Mouse (Mus musculus) liver, embryonic 14.5 days (tissue): ENCODE results near the gene Lrrc8d. TPM values are rescaled to one million over a fixed set of nuclear protein-coding genes. Genes with fewer than 3 reads are reported as not detected.

Source experiments
- ATAC-seq: fragments of 200-750 bp; cut with Nextera tagmentation; 2 replicates; pipeline ENCODE4 v1.8.0; 2017; ENCODE audit warnings: moderate number of reproducible peaks, mild to moderate bottlenecking, moderate library complexity; ENCODE audit not compliant: insufficient read depth
- DNase-seq, 3 experiments: peaks; one replicate each; pipeline ENCODE4 v3.0.0-alpha.2; 2012 to 2013; ENCODE audit warnings: low read depth in 3 of 3, low spot score in 3 of 3
- H3K27ac ChIP-seq: fragments of 300-500 bp; sonication (generic); 2 replicates; pipeline ENCODE4 v1.5.1; 2014; ENCODE audit warnings: moderate library complexity, mild to moderate bottlenecking, control low read depth, inconsistent platforms
- H3K27me3 ChIP-seq: fragments of 300-500 bp; sonication (generic); 2 replicates; pipeline ENCODE4 v1.6.1; 2014; ENCODE audit warnings: mild to moderate bottlenecking, low read length, moderate library complexity; ENCODE audit not compliant: control insufficient read depth, insufficient read depth
- H3K36me3 ChIP-seq: fragments of 300-500 bp; sonication (generic); replicated peaks from 2 replicates; pipeline ENCODE4 v1.6.1; 2014; ENCODE audit warnings: low read depth; ENCODE audit not compliant: control insufficient read depth, insufficient read depth
- H3K4me1 ChIP-seq, 2 experiments: fragments of 200-500 bp in 1 of 2; fragments of 300-500 bp in 1 of 2; sonication (generic) in 1 of 2; replicated peaks; 2 replicates each; pipeline ENCODE4 v1.6.1; 2012 to 2014; ENCODE audit warnings: antibody characterized with exemption in 1 of 2, inconsistent platforms in 1 of 2, low read length in 1 of 2; ENCODE audit not compliant: control insufficient read depth in 2 of 2, insufficient read depth in 2 of 2
- H3K4me2 ChIP-seq: fragments of 300-500 bp; sonication (generic); 2 replicates; pipeline ENCODE4 v1.6.1; 2014; ENCODE audit warnings: low read depth, mild to moderate bottlenecking, control low read depth, moderate library complexity
- H3K4me3 ChIP-seq, 2 experiments: fragments of 200-500 bp in 1 of 2; fragments of 300-500 bp in 1 of 2; sonication (generic) in 1 of 2; 2 replicates each; pipeline ENCODE4 v1.5.1; 2012 to 2014; ENCODE audit warnings: low read depth in 2 of 2, low read length in 2 of 2, mild to moderate bottlenecking in 2 of 2, control low read depth in 1 of 2, inconsistent platforms in 1 of 2, moderate library complexity in 1 of 2; ENCODE audit not compliant: insufficient read depth in 1 of 2
- H3K9ac ChIP-seq: fragments of 300-500 bp; sonication (generic); replicated peaks from 2 replicates; pipeline ENCODE4 v1.6.1; 2014; ENCODE audit warnings: mild to moderate bottlenecking, control low read depth, moderate library complexity
- H3K9me3 ChIP-seq: fragments of 300-500 bp; sonication (generic); 2 replicates; pipeline ENCODE4 v1.6.1; 2016; ENCODE audit warnings: low read length, mixed read lengths; ENCODE audit not compliant: control insufficient read depth
- CTCF ChIP-seq: IDR thresholded peaks from 2 replicates; pipeline ENCODE4 v1.5.1; 2016; ENCODE audit warnings: antibody characterized with exemption, low read depth, control low read depth
- EP300 ChIP-seq: IDR thresholded peaks from 2 replicates; pipeline ENCODE4 v1.6.1; 2016; ENCODE audit warnings: antibody characterized with exemption, low read depth
- WGBS: fragments of 180-500 bp; shearing (Covaris S2); extraction: QIAGEN DNeasy Blood & Tissue Kit; methylation state at CpG from one replicate; pipeline ENCODE4 v1.1.7; 2014; ENCODE audit not compliant: insufficient replicate concordance; 5-methylcytosine and 5-hydroxymethylcytosine counted together
- polyA plus RNA-seq, 2 experiments: library from polyadenylated mRNA; depleted of rRNA in 1 of 2; stranded (reverse) in 1 of 2; unstranded in 1 of 2; fragments of >200 nt; fragmentation: Nextera tagmentation in 1 of 2; extraction: Ambion mirVana in 1 of 2; gene quantifications; 2 replicates each; pipeline versions ENCODE4 v1.2.1 to v1.2.3; 2012 to 2014

The Lrrc8d gene
- polyA plus RNA-seq, 2 experiments: 3.3 to 7.8 TPM

- no peak for DNase-seq
- Histone ChIP-seq H3K27me3 (no peaks in the 10 kb centered on the region), H3K4me1 (peaks cover 0 to 8% of the 10 kb centered on the region in 2 experiments; a peak in 3 of 4 replicates), H3K9ac (no peak overlapping the region), H3K9me3 (no peaks in the 10 kb centered on the region), H3K27ac (no peak overlapping the region), H3K4me3 (no peak overlapping the region), H3K36me3 (no peaks in the 10 kb centered on the region), H3K4me2 (no peak overlapping the region)
- ATAC-seq: no peak
- no peak for TF ChIP-seq EP300
- no peak for TF ChIP-seq CTCF
- 88% methylated on average over 10 of the region's 10 CpGs for WGBS
These were observed 64.6 kb downstream of the Lrrc8d start for GRCm38 (mm10) chr5:105764369-105764768.

GRCm38 (mm10) chr5:105765386-105765785, 65.6 kb downstream of the Lrrc8d start:
- 67% methylated on average over 5 of the region's 5 CpGs for WGBS

GRCm38 (mm10) chr5:105776368-105776767, 76.6 kb downstream of the Lrrc8d start:
- Histone ChIP-seq H3K4me3 (no peak overlapping the region), H3K36me3 (no peaks in the 10 kb centered on the region), H3K9me3 (no peaks in the 10 kb centered on the region), H3K27me3 (no peaks in the 10 kb centered on the region), H3K27ac (no peak overlapping the region), H3K4me1 (peaks cover 0 to 4% of the 10 kb centered on the region in 2 experiments; a peak in 1 of 4 replicates), H3K9ac (no peak overlapping the region), H3K4me2 (no peak overlapping the region)
- no peak for DNase-seq
- WGBS: 75% methylated on average over 5 of the region's 5 CpGs
- ATAC-seq: no peak
- no peak for TF ChIP-seq EP300
- TF ChIP-seq CTCF: no peak

More at GRCm38 (mm10) chr5:105765386-105765785, 65.6 kb downstream of the Lrrc8d start:
- Histone ChIP-seq H3K4me3 (no peak overlapping the region), H3K4me2 (no peak overlapping the region), H3K4me1 (peaks cover 0 to 3% of the 10 kb centered on the region in 2 experiments; a peak in 3 of 4 replicates), H3K27me3 (no peaks in the 10 kb centered on the region), H3K9ac (no peak overlapping the region), H3K27ac (no peak overlapping the region), H3K9me3 (no peaks in the 10 kb centered on the region), H3K36me3 (no peaks in the 10 kb centered on the region)
- TF ChIP-seq EP300: no peak
- TF ChIP-seq CTCF: no peak
- ATAC-seq (no peak), DNase-seq (no peak)

- ATAC-seq (peak; percentile 44; the same call in 1 of the 2 replicates), DNase-seq (no peak)
- Histone ChIP-seq H3K9ac (no peak overlapping the region), H3K4me3 (peak overlapping the region; percentile 10 to 32; a peak in 2 of 4 replicates), H3K4me1 (peaks cover 0 to 4% of the 10 kb centered on the region in 2 experiments; a peak in 1 of 4 replicates), H3K27me3 (no peaks in the 10 kb centered on the region), H3K9me3 (no peaks in the 10 kb centered on the region), H3K4me2 (peak overlapping the region; percentile 26), H3K36me3 (no peaks in the 10 kb centered on the region), H3K27ac (peak overlapping the region; percentile 31; the same call in 1 of the 2 replicates)
- TF ChIP-seq CTCF (no peak), EP300 (no peak)
- WGBS: 64% methylated on average over 12 of the region's 12 CpGs
These were observed 77.3 kb downstream of the Lrrc8d start for GRCm38 (mm10) chr5:105776978-105777593.

GRCm38 (mm10) chr5:105777645-105778044, 77.9 kb downstream of the Lrrc8d start:
- H3K36me3 ChIP-seq: no peaks in the 10 kb centered on the region
- 60% methylated on average over 8 of the region's 8 CpGs for WGBS
- H3K9me3 ChIP-seq: no peaks in the 10 kb centered on the region
- peak overlapping the region; percentile 31; the same call in 1 of the 2 replicates for H3K27ac ChIP-seq
- peak overlapping the region in 1 of 2 experiments; percentile 21; a peak in 2 of 4 replicates for H3K4me3 ChIP-seq
- no peaks in the 10 kb centered on the region for H3K27me3 ChIP-seq
- H3K4me2 ChIP-seq: peak overlapping the region; percentile 26
- ATAC-seq (peak; percentile 40), DNase-seq (no peak)
- TF ChIP-seq EP300 (no peak), CTCF (no peak)
- peaks cover 0 to 3% of the 10 kb centered on the region in 2 experiments; a peak in 1 of 4 replicates for H3K4me1 ChIP-seq
- no peak overlapping the region for H3K9ac ChIP-seq
